ENCODE assay signal across 8 mouse cellular contexts in the genomic region with DNA sequence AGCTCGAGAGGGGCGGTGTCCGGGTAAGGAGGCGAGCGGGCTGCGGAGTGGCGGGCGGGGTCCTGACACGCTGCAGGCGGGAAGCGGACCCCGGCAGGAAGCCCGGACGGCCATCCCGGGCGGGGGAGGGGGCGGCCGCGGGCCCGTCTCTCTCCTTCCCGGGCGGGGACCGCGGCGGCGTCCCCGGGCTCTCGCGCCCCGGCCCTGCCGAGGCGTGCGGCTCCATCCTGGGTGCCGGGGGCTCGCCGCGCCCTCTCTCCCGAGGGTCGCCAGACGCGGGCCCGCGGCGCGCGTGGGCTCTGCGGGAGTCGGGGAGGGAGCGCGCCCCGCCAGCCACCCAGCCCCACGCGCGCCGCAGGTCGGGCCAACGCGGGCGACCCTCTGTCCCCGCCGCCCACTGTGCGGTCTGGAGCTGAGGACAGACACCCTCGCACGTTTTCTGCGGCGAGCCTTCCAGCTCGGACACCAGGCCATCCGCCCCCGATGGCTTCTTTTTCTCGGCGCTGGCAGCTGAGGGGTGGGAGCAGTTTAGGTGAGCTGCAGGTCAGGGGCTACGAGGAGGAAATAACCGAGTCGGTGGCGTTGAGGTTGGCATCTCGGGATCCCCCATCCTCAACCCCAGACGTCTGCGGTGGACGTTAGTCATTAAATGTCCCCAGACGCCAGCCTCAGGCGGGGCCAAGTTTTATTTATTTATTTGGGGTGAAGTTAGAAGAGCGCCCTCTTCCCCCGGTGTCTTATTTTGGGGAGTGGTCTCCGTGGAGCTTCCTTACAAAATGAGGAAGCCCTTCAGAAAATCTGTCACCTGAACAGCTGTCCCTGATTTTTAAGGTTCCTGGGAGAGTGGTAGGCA. TPM values are rescaled to one million over a fixed set of nuclear protein-coding genes. Genes with fewer than 3 reads are reported as not detected.
A peak's percentile ranks its signal among the peaks of the same experiment; 100 is the strongest.
DNase-seq lines count a peak whose midpoint lies in the region; ATAC-seq and TF ChIP-seq lines count a peak whose summit lies in the region.

No protein-coding gene starts in this region.

- peak; percentile 24 to 33 for DNase-seq in thymus, adult 18-20 months
- no peak for DNase-seq in thymus, postnatal 4 days
- DNase-seq in cerebellum, postnatal 10 days, result peak; percentile 41 to 51
- peak; percentile 55 to 64 for DNase-seq in heart, adult 2 months
- DNase-seq in kidney, adult 11 months, result peak; percentile 4
- DNase-seq in c-Kit-positive CD71-positive TER-119-positive erythroid progenitor cells, embryonic 14.5 days (ENCODE audit: low spot score), result no peak

- peak overlapping the region; percentile 92 for H3K9ac ChIP-seq in heart, adult 2 months (ENCODE audit: low read depth, low read length)
- H3K9ac ChIP-seq in lung, embryonic 16.5 days (ENCODE audit: low read length), result peak overlapping the region; percentile 92

- H3K79me2 ChIP-seq in heart, adult 2 months (replicated peaks; ENCODE audit: control insufficient read depth, insufficient read depth, low read length), result peaks cover 4% of the 10 kb centered on the region

- no peak for TF ChIP-seq EP300 in heart, adult 2 months (IDR thresholded peaks at IDR 0.05; ENCODE audit: insufficient read depth, low read depth, low read length)

- H3K4me2 ChIP-seq in lung, embryonic 16.5 days (ENCODE audit: low read depth, low read length), result peak overlapping the region; percentile 72

- no peaks in the 10 kb centered on the region for H3K9me3 ChIP-seq in lung, embryonic 16.5 days (ENCODE audit: control insufficient read depth, low read length)

- H3K27me3 ChIP-seq in heart, adult 2 months (ENCODE audit: control insufficient read depth, insufficient read depth, low read length), result no peaks in the 10 kb centered on the region
- no peaks in the 10 kb centered on the region for H3K27me3 ChIP-seq in lung, embryonic 16.5 days (ENCODE audit: control insufficient read depth, insufficient read depth, low read depth, low read length)

- intact Hi-C loops in heart, adult 2 months (cut with DNase I), result loop anchor here (1.0 to 10.0 kb wide), 5 partner anchors 21 to 129 kb away; no protein-coding TSS in a partner anchor

- H3K27ac ChIP-seq in heart, adult 2 months, result peak overlapping the region; percentile 93
- H3K27ac ChIP-seq in lung, embryonic 16.5 days (ENCODE audit: low read length), result peak overlapping the region; percentile 88
- no peak overlapping the region for H3K27ac ChIP-seq in olfactory bulb, adult 2 months (ENCODE audit: insufficient read depth, low read depth, low read length)

- WGBS in heart, adult 2 months, result under 1% methylated on average over 31 of the region's 84 CpGs
- WGBS in lung, embryonic 16.5 days, result 0% methylated on average over 50 of the region's 84 CpGs
- under 1% methylated on average over 79 of the region's 84 CpGs for WGBS in olfactory bulb, adult 2 months

- H3K4me1 ChIP-seq in heart, adult 2 months (ENCODE audit: control insufficient read depth, insufficient read depth, low read length), result peaks cover 5% of the 10 kb centered on the region
- H3K4me1 ChIP-seq in lung, embryonic 16.5 days (replicated peaks; ENCODE audit: control insufficient read depth, insufficient read depth, low read length), result peaks cover 25% of the 10 kb centered on the region
- H3K4me1 ChIP-seq in olfactory bulb, adult 2 months (ENCODE audit: control insufficient read depth, insufficient read depth, low read length), result no peaks in the 10 kb centered on the region; the same call in 1 of the 2 replicates

- H3K4me3 ChIP-seq in heart, adult 2 months, result peak overlapping the region; percentile 81
- peak overlapping the region; percentile 87 for H3K4me3 ChIP-seq in lung, embryonic 16.5 days (ENCODE audit: low read length)
- peak overlapping the region; percentile 68 for H3K4me3 ChIP-seq in olfactory bulb, adult 2 months (ENCODE audit: insufficient read depth, low read depth, low read length)

- H3K36me3 ChIP-seq in heart, adult 2 months (ENCODE audit: control insufficient read depth, insufficient read depth, low read length), result peaks cover 3% of the 10 kb centered on the region
- H3K36me3 ChIP-seq in lung, embryonic 16.5 days (ENCODE audit: control insufficient read depth, insufficient read depth, low read length), result no peaks in the 10 kb centered on the region

- TF ChIP-seq POLR2A in heart, adult 2 months (IDR thresholded peaks at IDR 0.05; ENCODE audit: insufficient read depth, low read depth, low read length), result no peak
- no peak for TF ChIP-seq POLR2A in olfactory bulb, adult 2 months (IDR thresholded peaks at IDR 0.05; ENCODE audit: insufficient read depth, low read depth, low read length)

- TF ChIP-seq CTCF in heart, adult 2 months (IDR thresholded peaks at IDR 0.05), result peak; percentile 29
- TF ChIP-seq CTCF in olfactory bulb, adult 2 months (IDR thresholded peaks at IDR 0.05; ENCODE audit: insufficient read depth, low read depth, low read length), result no peak

- ATAC-seq in lung, embryonic 16.5 days (ENCODE audit: low read depth), result peak; percentile 30; the same call in 1 of the 2 replicates

RNA-seq across cellular contexts. Expression of a gene that starts 0.6 kb away (rescaled TPM):
- 10 to 100 TPM; 40.5 to 49.1 TPM for total RNA-seq in heart, adult 2 months (2021)
- polyA plus RNA-seq in heart, adult 2 months (2012; rRNA removed), result 24.0 and 41.8 TPM in 2 replicates
- polyA plus RNA-seq in lung, embryonic 16.5 days (2015; fragmentation: Nextera tagmentation; extraction: Ambion mirVana), result 84.4 and 95.3 TPM in 2 replicates
- 421 TPM in 1 of 2 replicates, not detected in the other for polyA plus RNA-seq in olfactory bulb, adult 2 months (2012; ENCODE audit: insufficient read depth, insufficient read length, low replicate concordance, missing spikeins)

RNA-seq across cellular contexts. Expression of a gene that starts 52.5 kb away (rescaled TPM):
- 10 to 100 TPM; 56.2 to 59.1 TPM for total RNA-seq in heart, adult 2 months (2021)
- 17.2 and 31.1 TPM in 2 replicates for polyA plus RNA-seq in heart, adult 2 months (2012; rRNA removed)
- polyA plus RNA-seq in lung, embryonic 16.5 days (2015; fragmentation: Nextera tagmentation; extraction: Ambion mirVana), result 18.9 and 20.1 TPM in 2 replicates
- not detected in 2 replicates for polyA plus RNA-seq in olfactory bulb, adult 2 months (2012; ENCODE audit: insufficient read depth, insufficient read length, low replicate concordance, missing spikeins)

Comparison
In these comparisons a context has a peak if more than half of its experiments do, and no peak if none do; other contexts are left out.
1. DNase-seq: peak in thymus, adult 18-20 months (2 of 2), cerebellum, postnatal 10 days (2 of 2), heart, adult 2 months (2 of 2) and kidney, adult 11 months (single experiment); none in thymus, postnatal 4 days (single experiment) and c-Kit-positive CD71-positive TER-119-positive erythroid progenitor cells, embryonic 14.5 days (single experiment).
2. RNA of a gene that starts 52.5 kb away (polyA plus RNA-seq): 18.9 to 20.1 TPM in lung, embryonic 16.5 days and 17.2 to 31.1 TPM in heart, adult 2 months; not detected in olfactory bulb, adult 2 months; every median in the first group is over 10 times any median in the second.
3. Peak in every context shown above with its lines, with median percentiles within 50 percentile points of each other: H3K4me3 ChIP-seq.